Mouse (Mus musculus) regulatory T cell (primary cell): ENCODE results near the gene Rint1.

Experiments used
- in situ Hi-C: fragments of 300-600 bp; cut with MboI, MseI; formaldehyde crosslinking; loops from one replicate; pipeline ENCODE4 v1.15.1; 2025; ENCODE audit warnings: high pct_unique_total_duplicates

Gene Rint1

GRCm38 (mm10) chr5:23863166-23864053 lies 75.9 kb downstream of the Rint1 start:
- in situ Hi-C loops, result loop anchor here (10.0 kb wide), 1 partner anchor 511 kb away; no protein-coding TSS in a partner anchor

GRCm38 (mm10) chr5:23864054-23864965 lies 76.8 kb downstream of the Rint1 start:
- in situ Hi-C loops, result loop anchor here (10.0 kb wide), 1 partner anchor 510 kb away; no protein-coding TSS in a partner anchor

GRCm38 (mm10) chr5:23865941-23866340 lies 78.4 kb downstream of the Rint1 start:
- in situ Hi-C loops, result loop anchor here (10.0 kb wide), 1 partner anchor 509 kb away; no protein-coding TSS in a partner anchor
